Mouse (Mus musculus): Measurements from ENCODE around the gene A730049H05Rik. TPM values are rescaled to one million over a fixed set of nuclear protein-coding genes. Genes with fewer than 3 reads are reported as not detected.

A730049H05Rik gene
- polyA plus RNA-seq, 3 experiments from 2014 or later = 0.27 TPM; not detected in 2

GRCm38 (mm10) chr6:92882446-92882845 is 66.2 kb downstream of the A730049H05Rik start:
- no peak for ATAC-seq

GRCm38 (mm10) chr6:92883131-92883900 is 67.0 kb downstream of the A730049H05Rik start:
- ATAC-seq = no peak

GRCm38 (mm10) chr6:92891535-92891934 is 75.3 kb downstream of the A730049H05Rik start:
- ATAC-seq = no peak

Other genes starting within 250 kb of the A730049H05Rik start
- gene Prickle2, start 110.3 kb upstream of the A730049H05Rik start, polyA plus RNA-seq (2017; shearing (Covaris generic)) = not detected
- gene Gm15737, start 52.9 kb downstream of the A730049H05Rik start, polyA plus RNA-seq (2017; shearing (Covaris generic)) = not detected
- gene Adamts9, start 127.0 kb downstream of the A730049H05Rik start, polyA plus RNA-seq (2017; shearing (Covaris generic)) = under 1 TPM in 2 of 3 experiments, not detected in 1; 0.20 to 0.35 TPM